Mouse (Mus musculus): ENCODE data around the gene Eif3k. TPM values are rescaled to one million over a fixed set of nuclear protein-coding genes. Genes with fewer than 3 reads are reported as not detected.

The Eif3k gene
- polyA plus RNA-seq, 1 experiment from 2014 or later = 282 TPM

GRCm38 (mm10) chr7:28946271-28946610 is 35.4 kb downstream of the Eif3k start:
- Histone ChIP-seq H3K36me3 (ENCODE audit: control insufficient read depth, insufficient read depth) (peaks cover 18% of the 10 kb centered on the region), H3K9ac (ENCODE audit: low read depth, low read length) (peak overlapping the region; percentile 22; the same call in 1 of the 2 replicates), H3K4me2 (replicated peaks; ENCODE audit: low read depth) (no peak overlapping the region), H3K4me1 (replicated peaks; ENCODE audit: control insufficient read depth, insufficient read depth, low read length) (peaks cover 28% of the 10 kb centered on the region), H3K4me3 (ENCODE audit: low read depth, low read length) (no peak overlapping the region), H3K27me3 (replicated peaks; ENCODE audit: control insufficient read depth, insufficient read depth, low read length) (no peaks in the 10 kb centered on the region), H3K9me3 (ENCODE audit: control insufficient read depth) (no peaks in the 10 kb centered on the region), H3K27ac (ENCODE audit: low read depth, low read length) (peak overlapping the region; percentile 55)
- ATAC-seq = no peak
- 24% methylated on average over 1 of the region's 1 CpGs for WGBS
- TF ChIP-seq CTCF (IDR thresholded peaks at IDR 0.05; ENCODE audit: low read depth) = no peak

GRCm38 (mm10) chr7:28945416-28946270 is 36.0 kb downstream of the Eif3k start:
- Histone ChIP-seq H3K27ac (ENCODE audit: low read depth, low read length) (peak overlapping the region; percentile 55), H3K9me3 (ENCODE audit: control insufficient read depth) (no peaks in the 10 kb centered on the region), H3K4me3 (ENCODE audit: low read depth, low read length) (no peak overlapping the region), H3K27me3 (replicated peaks; ENCODE audit: control insufficient read depth, insufficient read depth, low read length) (no peaks in the 10 kb centered on the region), H3K4me1 (replicated peaks; ENCODE audit: control insufficient read depth, insufficient read depth, low read length) (peaks cover 29% of the 10 kb centered on the region), H3K9ac (ENCODE audit: low read depth, low read length) (peak overlapping the region; percentile 22; the same call in 1 of the 2 replicates), H3K4me2 (replicated peaks; ENCODE audit: low read depth) (peak overlapping the region; percentile 27; the same call in 1 of the 2 replicates), H3K36me3 (ENCODE audit: control insufficient read depth, insufficient read depth) (peaks cover 18% of the 10 kb centered on the region)
- TF ChIP-seq CTCF (IDR thresholded peaks at IDR 0.05; ENCODE audit: low read depth) = no peak
- ATAC-seq = no peak
- 35% methylated on average over 10 of the region's 10 CpGs for WGBS

GRCm38 (mm10) chr7:28944756-28945415 is 36.8 kb downstream of the Eif3k start:
- WGBS = 50% methylated on average over 6 of the region's 6 CpGs
- no peak overlapping the region for H3K4me3 ChIP-seq (ENCODE audit: low read depth, low read length)
- peak overlapping the region; percentile 55 for H3K27ac ChIP-seq (ENCODE audit: low read depth, low read length)
- ATAC-seq = no peak
- H3K27me3 ChIP-seq (replicated peaks; ENCODE audit: control insufficient read depth, insufficient read depth, low read length) = no peaks in the 10 kb centered on the region
- peaks cover 32% of the 10 kb centered on the region for H3K4me1 ChIP-seq (replicated peaks; ENCODE audit: control insufficient read depth, insufficient read depth, low read length)
- TF ChIP-seq CTCF (IDR thresholded peaks at IDR 0.05; ENCODE audit: low read depth) = no peak
- no peaks in the 10 kb centered on the region for H3K9me3 ChIP-seq (ENCODE audit: control insufficient read depth)
- H3K9ac ChIP-seq (ENCODE audit: low read depth, low read length) = no peak overlapping the region
- peaks cover 17% of the 10 kb centered on the region for H3K36me3 ChIP-seq (ENCODE audit: control insufficient read depth, insufficient read depth)
- H3K4me2 ChIP-seq (replicated peaks; ENCODE audit: low read depth) = peak overlapping the region; percentile 27; the same call in 1 of the 2 replicates

GRCm38 (mm10) chr7:28943451-28944180 is 38.0 kb downstream of the Eif3k start:
- Histone ChIP-seq H3K4me2 (replicated peaks; ENCODE audit: low read depth) (0 out of 2 replicates have a peak overlapping the region, but pooled peaks have one; percentile 10), H3K4me1 (replicated peaks; ENCODE audit: control insufficient read depth, insufficient read depth, low read length) (peaks cover 36% of the 10 kb centered on the region), H3K9me3 (ENCODE audit: control insufficient read depth) (no peaks in the 10 kb centered on the region), H3K4me3 (ENCODE audit: low read depth, low read length) (no peak overlapping the region), H3K27ac (ENCODE audit: low read depth, low read length) (peak overlapping the region; percentile 74), H3K27me3 (replicated peaks; ENCODE audit: control insufficient read depth, insufficient read depth, low read length) (no peaks in the 10 kb centered on the region), H3K36me3 (ENCODE audit: control insufficient read depth, insufficient read depth) (peaks cover 12% of the 10 kb centered on the region; the same call in 1 of the 2 replicates), H3K9ac (ENCODE audit: low read depth, low read length) (no peak overlapping the region)
- ATAC-seq = no peak
- WGBS = 39% methylated on average over 5 of the region's 5 CpGs
- TF ChIP-seq CTCF (IDR thresholded peaks at IDR 0.05; ENCODE audit: low read depth) = no peak

GRCm38 (mm10) chr7:28941542-28941941 is 40.1 kb downstream of the Eif3k start:
- TF ChIP-seq CTCF (IDR thresholded peaks at IDR 0.05; ENCODE audit: low read depth) = no peak
- H3K4me2 ChIP-seq (replicated peaks; ENCODE audit: low read depth) = 0 out of 2 replicates have a peak overlapping the region, but pooled peaks have one; percentile 9
- no peaks in the 10 kb centered on the region for H3K27me3 ChIP-seq (replicated peaks; ENCODE audit: control insufficient read depth, insufficient read depth, low read length)
- H3K27ac ChIP-seq (ENCODE audit: low read depth, low read length) = peak overlapping the region; percentile 74
- H3K4me1 ChIP-seq (replicated peaks; ENCODE audit: control insufficient read depth, insufficient read depth, low read length) = peaks cover 42% of the 10 kb centered on the region
- no peak overlapping the region for H3K9ac ChIP-seq (ENCODE audit: low read depth, low read length)
- H3K36me3 ChIP-seq (ENCODE audit: control insufficient read depth, insufficient read depth) = peaks cover 12% of the 10 kb centered on the region
- 28% methylated on average over 4 of the region's 4 CpGs for WGBS
- no peaks in the 10 kb centered on the region for H3K9me3 ChIP-seq (ENCODE audit: control insufficient read depth)
- no peak overlapping the region for H3K4me3 ChIP-seq (ENCODE audit: low read depth, low read length)
- ATAC-seq = no peak

GRCm38 (mm10) chr7:28941129-28941528 is 40.5 kb downstream of the Eif3k start:
- no peak overlapping the region for H3K9ac ChIP-seq (ENCODE audit: low read depth, low read length)
- H3K9me3 ChIP-seq (ENCODE audit: control insufficient read depth) = no peaks in the 10 kb centered on the region
- ATAC-seq = no peak
- peak overlapping the region; percentile 74 for H3K27ac ChIP-seq (ENCODE audit: low read depth, low read length)
- no peak for TF ChIP-seq CTCF (IDR thresholded peaks at IDR 0.05; ENCODE audit: low read depth)
- H3K4me3 ChIP-seq (ENCODE audit: low read depth, low read length) = no peak overlapping the region
- H3K4me1 ChIP-seq (replicated peaks; ENCODE audit: control insufficient read depth, insufficient read depth, low read length) = peaks cover 46% of the 10 kb centered on the region
- 47% methylated on average over 4 of the region's 4 CpGs for WGBS
- H3K36me3 ChIP-seq (ENCODE audit: control insufficient read depth, insufficient read depth) = peaks cover 12% of the 10 kb centered on the region
- H3K4me2 ChIP-seq (replicated peaks; ENCODE audit: low read depth) = no peak overlapping the region
- H3K27me3 ChIP-seq (replicated peaks; ENCODE audit: control insufficient read depth, insufficient read depth, low read length) = no peaks in the 10 kb centered on the region

Measured in intestine, postnatal 0 days (tissue).